Mouse (Mus musculus) ZHBTc4 (cell line): ENCODE measurements at regions not wholly inside any gene's neighbourhood (a gene's known extent, or its start where the extent isn't known, plus 50 kb on each side); places are given as distances from the start of the nearest gene placed in this dataset.

ENCODE experiments used
- DNase-seq: peaks from one replicate; pipeline ENCODE4 v3.0.0-alpha.2; 2011; ENCODE audit warnings: low read depth, low spot score

- no peak for DNase-seq
These were observed 150.7 kb upstream of the Rgmb start for GRCm38 (mm10) chr17:15981558-15981957.

- DNase-seq = no peak
These were observed 146.7 kb upstream of the Rgmb start for GRCm38 (mm10) chr17:15977374-15978031.

- DNase-seq = no peak
These were observed 140.5 kb upstream of the Rgmb start for GRCm38 (mm10) chr17:15971351-15971685.

- DNase-seq = no peak
These were observed 139.9 kb upstream of the Rgmb start for GRCm38 (mm10) chr17:15970481-15971350.

GRCm38 (mm10) chr17:15968331-15968730 is 137.5 kb upstream of the Rgmb start:
- DNase-seq = no peak

- no peak for DNase-seq
These were observed 124.8 kb upstream of the Rgmb start for GRCm38 (mm10) chr17:15955656-15956055.

GRCm38 (mm10) chr17:15951641-15952040 is 120.8 kb upstream of the Rgmb start:
- DNase-seq = no peak

GRCm38 (mm10) chr17:15949753-15950152 is 118.9 kb upstream of the Rgmb start:
- DNase-seq = no peak

- no peak for DNase-seq
These were observed 111.5 kb upstream of the Rgmb start for GRCm38 (mm10) chr17:15942378-15942777.

- DNase-seq = peak; percentile 2
These were observed 87.8 kb upstream of the Rgmb start for GRCm38 (mm10) chr17:15918609-15919008.

- no peak for DNase-seq
These were observed 68.0 kb upstream of the Rgmb start for GRCm38 (mm10) chr17:15898689-15899419.

- no peak for DNase-seq
These were observed 65.1 kb upstream of the Rgmb start for GRCm38 (mm10) chr17:15895968-15896367.

- no peak for DNase-seq
These were observed 61.2 kb upstream of the Rgmb start for GRCm38 (mm10) chr17:15891896-15892675.

GRCm38 (mm10) chr17:15890595-15891140 is 59.8 kb upstream of the Rgmb start:
- no peak for DNase-seq

GRCm38 (mm10) chr17:15882803-15883202 is 52.0 kb upstream of the Rgmb start:
- no peak for DNase-seq

GRCm38 (mm10) chr17:15882245-15882644 is 51.4 kb upstream of the Rgmb start:
- no peak for DNase-seq
